In the genomic region with DNA sequence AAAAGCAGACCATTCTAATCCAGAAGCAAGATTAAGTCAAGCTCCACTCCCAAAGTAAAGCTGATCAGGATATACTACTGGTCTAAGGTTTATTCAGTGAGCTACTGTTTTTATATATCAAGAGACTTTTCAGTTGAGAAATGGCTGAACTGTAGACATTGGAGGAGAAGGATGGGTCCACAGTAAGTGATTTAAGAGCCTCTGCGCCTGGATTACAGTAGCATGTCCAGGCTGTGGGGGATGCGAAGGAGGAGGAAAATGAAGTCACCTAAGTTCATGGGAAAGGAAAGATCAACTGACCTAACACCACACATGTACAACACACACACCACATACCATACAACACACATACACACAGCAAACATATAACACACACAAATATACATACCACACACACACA, we compare ENCODE assay signal across 10 mouse cellular contexts. TPM values are rescaled to one million over a fixed set of nuclear protein-coding genes. Genes with fewer than 3 reads are reported as not detected.
DNase-seq lines count a peak whose midpoint lies in the region; ATAC-seq and TF ChIP-seq lines count a peak whose summit lies in the region.
"Had no signal": no experiment of that assay in that cellular context is flagged by ENCODE, and none has a peak within 500 bp of the region (broad histone marks: within the 10 kb centered on the region; RNA-seq: fewer than 3 reads in every experiment).

No protein-coding gene starts in this region.

- peak overlapping the region; percentile 90; the same call in 1 of the 2 replicates for H3K27ac ChIP-seq in lung, embryonic 14.5 days (ENCODE audit: low read depth)
- 0 out of 2 replicates have a peak overlapping the region, but pooled peaks have one; percentile 65 for H3K27ac ChIP-seq in intestine, embryonic 15.5 days
- no peak overlapping the region for H3K27ac ChIP-seq in stomach, embryonic 14.5 days (ENCODE audit: low read length)

- H3K4me1 ChIP-seq in lung, embryonic 14.5 days (ENCODE audit: insufficient read depth), result peaks cover 11% of the 10 kb centered on the region; the same call in 1 of the 2 replicates
- H3K4me1 ChIP-seq in intestine, embryonic 15.5 days (replicated peaks), result no peaks in the 10 kb centered on the region; the same call in 1 of the 2 replicates
- peaks cover 10% of the 10 kb centered on the region; the same call in 1 of the 2 replicates for H3K4me1 ChIP-seq in stomach, embryonic 14.5 days (ENCODE audit: control insufficient read depth, insufficient read depth, low read length)

- no peaks in the 10 kb centered on the region for H3K36me3 ChIP-seq in lung, embryonic 14.5 days (ENCODE audit: insufficient read depth)
- no peaks in the 10 kb centered on the region for H3K36me3 ChIP-seq in intestine, embryonic 15.5 days
- H3K36me3 ChIP-seq in stomach, embryonic 14.5 days (ENCODE audit: control insufficient read depth, insufficient read depth, low read length), result no peaks in the 10 kb centered on the region

- H3K9ac ChIP-seq in lung, embryonic 14.5 days, result peak overlapping the region; percentile 83
- H3K9ac ChIP-seq in intestine, embryonic 15.5 days, result peak overlapping the region; percentile 41; the same call in 1 of the 2 replicates
- peak overlapping the region; percentile 52; the same call in 1 of the 2 replicates for H3K9ac ChIP-seq in stomach, embryonic 14.5 days (replicated peaks; ENCODE audit: low read depth, low read length)

- H3K27me3 ChIP-seq in lung, embryonic 14.5 days (ENCODE audit: insufficient read depth, low read length), result no peaks in the 10 kb centered on the region
- no peaks in the 10 kb centered on the region for H3K27me3 ChIP-seq in intestine, embryonic 15.5 days (replicated peaks)
- no peaks in the 10 kb centered on the region for H3K27me3 ChIP-seq in stomach, embryonic 14.5 days (ENCODE audit: control insufficient read depth, insufficient read depth, low read length)

- peak; percentile 73 for DNase-seq in heart, adult 11 months
- DNase-seq in heart, postnatal 10 days, result no peak
- DNase-seq in lung, embryonic 14.5 days, result no peak
- no peak for DNase-seq in lung, postnatal 14 days
- DNase-seq in gastrocnemius, postnatal 10 days, result no peak
- DNase-seq: B cell, adult 2 months; cerebellum, adult 18-20 months had no signal

- H3K4me2 ChIP-seq in lung, embryonic 14.5 days, result peak overlapping the region; percentile 68
- H3K4me2 ChIP-seq in intestine, embryonic 15.5 days (replicated peaks), result peak overlapping the region; percentile 75
- peak overlapping the region; percentile 72 for H3K4me2 ChIP-seq in stomach, embryonic 14.5 days (replicated peaks; ENCODE audit: low read depth, low read length)

- no peaks in the 10 kb centered on the region for H3K9me3 ChIP-seq in lung, embryonic 14.5 days (ENCODE audit: low read depth, low read length)
- no peaks in the 10 kb centered on the region for H3K9me3 ChIP-seq in intestine, embryonic 15.5 days
- H3K9me3 ChIP-seq in stomach, embryonic 14.5 days (ENCODE audit: control insufficient read depth, low read depth, low read length), result no peaks in the 10 kb centered on the region

- ATAC-seq in lung, embryonic 14.5 days (ENCODE audit: insufficient read depth), result no peak
- ATAC-seq in intestine, embryonic 15.5 days, result no peak
- ATAC-seq in stomach, embryonic 14.5 days (ENCODE audit: insufficient number of reproducible peaks, insufficient read depth, low FRiP score, low read depth), result 0 out of 2 replicates have a peak, but pooled peaks have one; percentile 2
- ATAC-seq in inflammation-experienced regulatory T-cells, adult 6 months, result no peak

- H3K4me3 ChIP-seq in lung, embryonic 14.5 days (ENCODE audit: low read depth, low read length), result peak overlapping the region; percentile 62
- peak overlapping the region; percentile 48 for H3K4me3 ChIP-seq in intestine, embryonic 15.5 days (replicated peaks)
- H3K4me3 ChIP-seq in stomach, embryonic 14.5 days (ENCODE audit: low read depth, low read length), result peak overlapping the region; percentile 45

- 68% methylated on average over 2 of the region's 2 CpGs for WGBS in lung, embryonic 14.5 days
- 67% methylated on average over 2 of the region's 2 CpGs for WGBS in intestine, embryonic 15.5 days
- 54% methylated on average over 2 of the region's 2 CpGs for WGBS in stomach, embryonic 14.5 days

- intact Hi-C loops in heart, postnatal 10 days (cut with DNase I), result loop anchor here (2.0 to 10.0 kb wide), 5 partner anchors 20 to 1832 kb away; a partner anchor contains a TSS

- no peak for TF ChIP-seq CTCF in lung, embryonic 14.5 days (IDR thresholded peaks at IDR 0.05; ENCODE audit: low read depth)

RNA-seq across cellular contexts. Expression of a gene that starts 1.3 kb away (rescaled TPM):
- total RNA-seq in heart, postnatal 10 days (2021), result 100 to 1,000 TPM; 207 to 219 TPM
- polyA plus RNA-seq in lung, embryonic 14.5 days (2014; fragmentation: Nextera tagmentation; extraction: Ambion mirVana), result 111 and 114 TPM in 2 replicates
- 53.6 and 53.8 TPM in 2 replicates for polyA plus RNA-seq in intestine, embryonic 15.5 days (2015; fragmentation: Nextera tagmentation; extraction: Ambion mirVana)
- 68.9 and 72.8 TPM in 2 replicates for polyA plus RNA-seq in stomach, embryonic 14.5 days (2014; fragmentation: Nextera tagmentation; extraction: Ambion mirVana)
- 100 to 1,000 TPM in 1 of 2 experiments, 10 to 100 TPM in 1; 99.0 to 129 TPM for total RNA-seq in gastrocnemius, postnatal 10 days (2021)
- polyA plus RNA-seq in inflammation-experienced regulatory T-cells, adult 6 months (2017; shearing (Covaris generic)), result not detected

Comparison
In these comparisons a context has a peak if more than half of its experiments do, and no peak if none do; other contexts are left out.
1. RNA of a gene that starts 1.3 kb away (polyA plus RNA-seq): 111 to 114 TPM in lung, embryonic 14.5 days, 68.9 to 72.8 TPM in stomach, embryonic 14.5 days and 53.6 to 53.8 TPM in intestine, embryonic 15.5 days; not detected in inflammation-experienced regulatory T-cells, adult 6 months; every median in the first group is over 10 times any median in the second.
2. Peak in every context shown above with its lines, with median percentiles within 50 percentile points of each other: H3K4me2 ChIP-seq, H3K4me3 ChIP-seq and H3K9ac ChIP-seq.